In genomic region chr2:157571224-157571832, GRCm38 (mm10) we compare ENCODE assay signal across 8 mouse cellular contexts. TPM values are rescaled to one million over a fixed set of nuclear protein-coding genes. Genes with fewer than 3 reads are reported as not detected.
A peak's percentile ranks its signal among the peaks of the same experiment; 100 is the strongest.
DNase-seq lines count a peak whose midpoint lies in the region; ATAC-seq lines count a peak whose summit lies in the region.

TSS of gene Blcap (minus strand) at chr2:157571274.

- no peaks in the 10 kb centered on the region for H3K27me3 ChIP-seq in hindbrain, embryonic 11.5 days (ENCODE audit: control insufficient read depth, insufficient read depth, low read length)

- H3K36me3 ChIP-seq in hindbrain, embryonic 11.5 days (ENCODE audit: control insufficient read depth, insufficient read depth, low read length) = no peaks in the 10 kb centered on the region

- no peaks in the 10 kb centered on the region for H3K9me3 ChIP-seq in hindbrain, embryonic 11.5 days (ENCODE audit: control insufficient read depth, low read length)

- no peak within 1 kb of the TSS for H3K4me2 ChIP-seq in hindbrain, embryonic 11.5 days (replicated peaks; ENCODE audit: low read depth, low read length)

- H3K27ac ChIP-seq in hindbrain, embryonic 11.5 days (ENCODE audit: low read depth, low read length) = no peak within 1 kb of the TSS

- WGBS in hindbrain, embryonic 11.5 days = 11% methylated on average over 6 of the region's 6 CpGs

- H3K4me3 ChIP-seq in hindbrain, embryonic 11.5 days (ENCODE audit: low read depth, low read length) = no peak within 1 kb of the TSS

- DNase-seq in left cerebral cortex, adult 18-20 months (ENCODE audit: low spot score in 2 of 2) = peak; percentile 44 to 57
- no peak for DNase-seq in left cerebral cortex, adult 11 months (ENCODE audit: low spot score)
- peak; percentile 55 for DNase-seq in c-Kit-positive CD71-negative TER-119-negative erythroid progenitor cells, embryonic 14.5 days (ENCODE audit: low read depth)
- DNase-seq in frontal cortex, adult 2 months (ENCODE audit: extremely low spot score in 1 of 2, low spot score in 1 of 2) = peak; percentile 41 to 80
- DNase-seq in hindbrain, embryonic 11.5 days (ENCODE audit: low spot score) = peak; percentile 81
- DNase-seq in layer of hippocampus, postnatal 14 days (ENCODE audit: low spot score in 2 of 2) = peak; percentile 75 to 77
- DNase-seq in lung, postnatal 36 days = peak; percentile 71
- DNase-seq in right cerebral cortex, adult 2 months (ENCODE audit: low spot score in 2 of 2) = peak; percentile 75 to 76

- no peaks in the 10 kb centered on the region for H3K4me1 ChIP-seq in hindbrain, embryonic 11.5 days (replicated peaks; ENCODE audit: control insufficient read depth, insufficient read depth, low read length)

- ATAC-seq in hindbrain, embryonic 11.5 days (ENCODE audit: low FRiP score) = peak; percentile 50

- no peak within 1 kb of the TSS for H3K9ac ChIP-seq in hindbrain, embryonic 11.5 days (ENCODE audit: low read depth, low read length)

RNA-seq across cellular contexts. Expression of gene Blcap, which starts in this region (rescaled TPM):
- 100 to 1,000 TPM; 116 to 117 TPM for total RNA-seq in left cerebral cortex, adult 18-20 months (2021)
- polyA plus RNA-seq in frontal cortex, adult 2 months (2012; rRNA removed) = 107 and 113 TPM in 2 replicates
- 117 and 118 TPM in 2 replicates for polyA plus RNA-seq in hindbrain, embryonic 11.5 days (2014; fragmentation: Nextera tagmentation; extraction: Ambion mirVana)
- total RNA-seq in layer of hippocampus, postnatal 14 days (2021) = 100 to 1,000 TPM; 129 to 130 TPM
